Mouse (Mus musculus): Measurements from ENCODE around the gene Fbxl17.

Fbxl17 gene

GRCm38 (mm10) chr17:63459712-63460495 lies 39.9 kb downstream of the Fbxl17 start:
- DNase-seq (ENCODE audit: low spot score in 2 of 2) = no peak

DNA sequence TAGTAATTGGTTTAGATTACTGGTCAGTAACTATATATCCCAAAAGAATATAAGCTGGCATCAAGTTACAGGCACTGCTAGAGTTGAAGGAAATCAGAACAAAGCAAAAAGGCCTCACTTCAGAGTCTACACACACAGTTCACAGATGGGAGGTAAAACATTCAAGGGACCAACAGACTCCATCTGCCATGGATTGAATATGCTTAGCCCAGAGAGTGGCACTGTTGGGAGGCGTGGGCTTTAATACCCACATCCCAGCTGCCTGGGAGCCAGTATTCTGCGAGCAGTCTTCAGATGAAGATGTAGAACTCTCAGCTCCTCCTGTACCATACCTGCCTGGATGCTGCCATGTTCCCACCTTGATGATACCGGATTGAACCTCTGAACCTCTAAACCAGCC lies 41.8 kb downstream of the Fbxl17 start:
- no peak for DNase-seq (ENCODE audit: low spot score in 2 of 2)

- no peak for DNase-seq (ENCODE audit: low spot score in 2 of 2)
Observed at GRCm38 (mm10) chr17:63451311-63452006, 48.4 kb downstream of the Fbxl17 start.

DNA sequence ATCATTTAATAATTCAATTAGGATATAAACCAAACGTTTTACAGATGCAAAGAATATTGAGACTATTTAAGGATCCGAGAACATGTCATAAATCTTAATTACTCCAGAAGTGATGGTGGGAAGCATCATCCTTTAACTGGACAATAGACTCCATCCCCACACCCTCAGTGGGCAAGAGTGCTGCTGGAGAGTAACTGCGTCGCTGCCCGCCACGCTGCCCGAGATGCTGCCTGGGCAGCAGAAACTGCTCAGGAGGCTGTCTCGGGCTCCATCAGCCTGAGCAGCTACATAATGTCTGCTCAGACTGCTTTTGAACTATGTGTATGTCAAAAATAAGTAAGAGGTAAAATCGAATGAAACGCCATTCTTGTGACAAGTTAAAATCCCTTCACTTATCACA lies 52.1 kb downstream of the Fbxl17 start:
- no peak for DNase-seq (ENCODE audit: low spot score in 2 of 2)

GRCm38 (mm10) chr17:63446971-63447679 lies 52.7 kb downstream of the Fbxl17 start:
- no peak for DNase-seq (ENCODE audit: low spot score in 2 of 2)

DNA sequence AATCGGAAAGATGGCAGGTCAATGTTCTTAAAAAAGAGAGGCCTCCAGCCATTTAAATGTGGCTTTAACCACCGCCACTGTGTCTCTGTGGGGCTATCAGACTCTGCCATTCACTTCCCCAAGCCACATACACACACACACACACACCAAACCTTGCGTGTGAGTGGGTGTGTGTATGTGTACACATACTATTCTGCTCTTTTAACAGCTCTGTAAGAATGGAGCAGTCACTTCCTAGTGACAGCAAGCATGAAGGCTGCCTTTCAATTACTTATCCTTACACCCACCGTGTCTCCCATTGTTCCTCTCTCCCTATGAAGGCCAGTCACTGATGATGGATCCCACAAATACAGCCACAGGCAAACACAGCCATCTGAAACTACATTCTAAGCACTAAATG lies 54.6 kb downstream of the Fbxl17 start:
- no peak for DNase-seq (ENCODE audit: low spot score in 2 of 2)

GRCm38 (mm10) chr17:63437424-63437823 lies 62.4 kb downstream of the Fbxl17 start:
- no peak for DNase-seq (ENCODE audit: low spot score in 2 of 2)

DNA sequence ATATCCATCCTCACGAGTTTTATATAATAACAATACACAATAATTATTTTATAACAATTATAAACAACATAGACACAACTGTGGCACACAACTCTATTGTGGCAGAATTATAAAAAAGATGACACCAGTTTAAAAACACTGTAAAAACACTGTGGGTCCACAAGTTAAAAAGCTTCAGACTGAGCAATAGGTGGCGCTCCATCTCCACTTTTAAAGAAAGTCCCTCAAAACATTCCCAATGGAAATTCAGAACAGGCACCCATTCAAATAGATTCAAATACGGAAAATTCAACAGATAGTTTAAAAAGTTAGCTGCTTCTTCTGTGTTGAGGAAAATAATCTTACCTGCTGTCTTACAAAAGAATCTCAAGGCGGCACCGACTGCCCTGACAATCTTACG lies 65.7 kb downstream of the Fbxl17 start:
- peak in 1 of 2 experiments; percentile 46 for DNase-seq (ENCODE audit: low spot score in 2 of 2)

DNA sequence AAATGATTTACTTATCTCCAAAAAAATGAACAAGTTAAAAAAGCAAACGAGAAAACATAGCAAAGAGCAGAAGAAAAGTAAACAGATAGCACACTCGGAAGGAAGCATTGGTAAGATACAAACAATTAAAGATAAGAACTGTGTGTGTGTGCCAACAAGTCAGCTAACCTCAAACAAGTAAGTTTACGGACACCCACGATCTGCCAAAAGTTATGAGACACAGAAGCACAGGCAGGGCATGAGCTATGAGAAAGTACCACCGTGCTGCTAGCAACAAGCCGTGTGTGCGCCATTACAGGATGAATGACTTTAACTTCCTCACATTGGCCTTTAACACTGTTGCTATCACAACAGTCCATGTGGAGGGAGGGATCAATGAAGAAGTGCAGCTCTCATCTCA lies 68.2 kb downstream of the Fbxl17 start:
- no peak for DNase-seq (ENCODE audit: low spot score in 2 of 2)

DNA sequence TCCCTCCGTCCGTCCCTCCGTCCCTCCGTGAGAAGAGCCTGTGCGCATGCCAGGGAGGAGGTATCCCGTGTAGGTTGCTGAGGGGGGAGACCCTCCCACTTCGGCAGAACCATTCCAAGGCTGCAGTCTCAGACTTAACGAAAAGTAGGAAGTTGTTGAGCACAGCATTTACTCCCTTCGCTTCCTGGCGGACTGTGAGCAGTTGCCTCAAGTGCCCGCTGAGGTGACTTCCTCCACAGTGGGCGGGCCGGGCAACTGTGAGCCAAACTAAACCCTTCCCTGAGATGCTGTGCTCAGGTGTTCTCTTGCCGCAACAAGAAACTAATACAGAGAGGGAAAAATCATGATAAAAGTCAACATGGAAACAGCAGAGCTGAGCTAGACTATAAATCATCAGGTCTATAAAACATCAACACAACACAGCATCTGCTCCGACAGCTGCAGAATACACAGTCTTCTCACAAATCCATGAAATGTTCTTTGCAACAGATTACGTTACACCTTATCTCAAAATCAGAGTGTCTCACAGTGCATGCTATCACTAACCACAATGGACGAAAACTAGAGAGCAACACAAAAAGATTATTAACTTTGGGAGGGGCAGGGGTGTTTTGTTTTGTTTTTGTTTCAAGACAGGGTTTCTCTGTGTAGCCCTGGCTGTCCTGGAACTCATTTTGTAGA lies 69.3 kb downstream of the Fbxl17 start:
- no peak for DNase-seq (ENCODE audit: low spot score in 2 of 2)

DNA sequence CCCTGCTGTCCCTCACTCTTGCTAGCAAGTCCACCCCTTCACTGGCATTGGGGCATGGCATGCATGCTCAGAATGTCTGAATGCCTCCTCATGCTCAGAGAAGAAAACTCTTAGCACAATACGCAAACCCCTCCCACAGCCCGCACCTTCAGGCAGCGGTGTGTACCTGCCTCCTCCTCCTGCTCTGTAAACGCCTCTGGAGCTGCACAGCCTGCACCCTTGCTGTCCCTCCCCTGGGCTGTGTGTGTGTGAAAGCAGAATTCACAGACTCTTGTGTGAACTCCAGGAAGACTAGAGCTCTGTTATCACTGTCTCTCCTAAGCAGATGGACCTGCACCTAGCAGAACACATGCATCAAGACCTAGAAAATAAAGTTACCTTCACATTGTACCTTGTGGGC lies 76.0 kb downstream of the Fbxl17 start:
- DNase-seq (ENCODE audit: low spot score in 2 of 2) = no peak

- no peak for DNase-seq (ENCODE audit: low spot score in 2 of 2)
Observed at GRCm38 (mm10) chr17:63422685-63423084, 77.1 kb downstream of the Fbxl17 start.

DNA sequence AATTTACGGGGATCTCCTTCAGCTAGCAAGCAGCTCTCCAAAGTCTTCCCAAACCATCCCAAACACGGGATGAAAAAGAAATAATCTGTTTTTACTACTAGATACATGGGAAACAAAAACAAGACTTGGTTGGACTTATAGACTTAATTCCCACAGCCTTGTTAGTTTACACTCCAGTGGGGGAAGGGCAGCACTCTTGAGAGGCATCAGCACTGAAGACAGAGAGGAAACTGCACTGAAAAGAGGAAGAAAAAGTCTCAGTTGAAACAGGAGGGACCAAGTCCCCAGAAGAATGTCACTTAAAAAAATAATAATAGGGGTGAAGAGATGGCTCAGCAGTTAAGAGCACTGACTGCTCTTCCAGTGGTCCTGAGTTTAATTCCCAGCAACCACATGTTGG lies 78.0 kb downstream of the Fbxl17 start:
- no peak for DNase-seq (ENCODE audit: low spot score in 2 of 2)

DNA sequence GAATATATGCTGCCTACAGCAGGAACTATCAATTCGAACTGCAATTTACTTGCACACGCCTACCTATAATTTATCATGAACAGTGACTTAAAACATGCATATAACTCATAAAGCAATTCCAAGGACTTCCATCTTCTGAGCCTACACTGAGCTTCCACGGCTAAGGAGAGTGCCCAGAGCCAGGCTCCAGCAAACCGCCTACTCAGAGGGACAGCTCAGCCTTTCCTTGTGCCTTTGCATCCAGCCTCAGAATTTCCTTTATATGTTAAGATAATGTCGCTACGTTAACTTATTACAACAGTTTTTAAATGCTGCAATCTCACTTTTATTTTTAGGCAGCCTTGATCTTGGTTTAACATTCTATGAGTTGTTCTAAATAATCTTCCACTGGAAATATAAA lies 80.3 kb downstream of the Fbxl17 start:
- DNase-seq (ENCODE audit: low spot score in 2 of 2) = no peak

GRCm38 (mm10) chr17:63413973-63414580 lies 85.7 kb downstream of the Fbxl17 start:
- no peak for DNase-seq (ENCODE audit: low spot score in 2 of 2)

- no peak for DNase-seq (ENCODE audit: low spot score in 2 of 2)
Observed at GRCm38 (mm10) chr17:63411564-63411963, 88.3 kb downstream of the Fbxl17 start.

DNA sequence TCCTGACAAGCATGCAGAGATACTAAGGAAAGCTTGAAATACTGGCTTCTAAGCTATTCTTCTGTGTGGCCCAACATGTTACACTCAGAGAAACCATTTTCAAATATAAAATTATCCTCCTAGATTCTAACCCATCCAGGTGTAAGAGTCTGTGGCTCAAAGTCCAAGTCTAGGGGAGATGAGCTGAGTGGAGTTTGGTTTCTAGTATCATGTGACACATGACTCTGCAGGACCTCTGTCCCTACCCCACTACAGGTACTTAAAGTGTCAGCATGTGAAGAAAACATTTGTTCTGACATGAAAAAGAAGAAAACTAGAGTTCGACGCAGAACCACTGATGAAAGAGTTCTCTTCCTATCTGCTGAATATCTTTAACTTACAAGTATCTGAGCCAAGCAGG lies 89.7 kb downstream of the Fbxl17 start:
- no peak for DNase-seq (ENCODE audit: low spot score in 2 of 2)

- no peak for DNase-seq (ENCODE audit: low spot score in 2 of 2)
Observed at GRCm38 (mm10) chr17:63405955-63406354, 93.9 kb downstream of the Fbxl17 start.

GRCm38 (mm10) chr17:63405471-63405870 lies 94.3 kb downstream of the Fbxl17 start:
- no peak for DNase-seq (ENCODE audit: low spot score in 2 of 2)

GRCm38 (mm10) chr17:63404968-63405367 lies 94.8 kb downstream of the Fbxl17 start:
- DNase-seq (ENCODE audit: low spot score in 2 of 2) = no peak

- no peak for DNase-seq (ENCODE audit: low spot score in 2 of 2)
Observed at GRCm38 (mm10) chr17:63403801-63404415, 95.9 kb downstream of the Fbxl17 start.
